Mouse (Mus musculus): ENCODE data around the gene 3110018I06Rik. TPM values are rescaled to one million over a fixed set of nuclear protein-coding genes. Genes with fewer than 3 reads are reported as not detected.

The 3110018I06Rik gene
- not detected for total RNA-seq (2021)
- long read RNA-seq, experiment 1 = 0 reads
- long read RNA-seq, experiment 2 = 0 reads

DNA sequence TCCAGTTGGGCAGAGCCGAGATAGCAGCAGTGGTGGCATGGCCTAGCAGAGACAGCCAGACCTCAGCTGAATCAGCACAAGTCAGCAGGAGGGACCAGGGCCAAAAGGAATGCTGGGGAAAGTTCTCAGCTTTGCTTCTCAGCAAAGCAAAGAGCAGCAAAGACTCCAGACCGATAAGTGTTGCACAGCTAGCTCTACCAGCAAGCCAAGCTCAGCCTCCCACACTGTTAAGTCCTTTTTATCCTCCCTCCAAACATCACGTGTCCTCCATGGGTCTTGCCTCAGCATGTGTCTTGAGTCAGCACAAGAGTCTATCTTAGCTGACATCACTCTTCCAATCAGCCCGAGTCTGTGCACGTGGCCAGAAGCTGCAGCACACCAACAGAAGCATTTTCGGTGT lies at the start of gene 3110018I06Rik:
Gene 3110018I06Rik (plus strand): TSS at position 262 of the 400 bp plus-strand sequence.
- no peak for TF ChIP-seq CTCF (IDR thresholded peaks at IDR 0.05)
- DNase-seq = no peak
- H3K4me3 ChIP-seq = no peak within 1 kb of the TSS
- H3K27ac ChIP-seq = no peak within 1 kb of the TSS
- intact Hi-C loops (cut with DNase I) = no loop called here

DNA sequence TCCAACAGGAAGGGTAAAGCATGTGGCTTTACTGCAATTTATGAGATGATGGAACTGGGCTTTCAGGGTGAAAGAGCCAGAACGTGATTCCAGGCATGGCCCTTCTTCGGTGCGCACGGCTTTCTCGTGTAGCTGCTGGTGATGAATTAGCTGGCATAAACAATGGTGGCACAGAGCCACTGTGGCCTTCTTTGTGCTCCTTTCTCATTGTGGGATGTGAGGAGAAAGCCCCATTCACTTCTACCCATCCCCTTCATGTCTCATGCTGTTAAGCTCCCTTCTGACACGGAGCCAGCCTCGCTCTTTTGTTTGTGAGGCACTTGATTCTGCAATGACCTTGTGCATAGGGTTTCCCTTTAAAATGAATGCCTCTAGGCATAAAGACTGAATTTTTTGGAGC lies 43.8 kb upstream of the 3110018I06Rik start:
- intact Hi-C loops (cut with DNase I) = no loop called here
- Histone ChIP-seq H3K4me3 (no peak overlapping the region), H3K27ac (no peak overlapping the region)
- no peak for TF ChIP-seq CTCF (IDR thresholded peaks at IDR 0.05)
- no peak for DNase-seq

DNA sequence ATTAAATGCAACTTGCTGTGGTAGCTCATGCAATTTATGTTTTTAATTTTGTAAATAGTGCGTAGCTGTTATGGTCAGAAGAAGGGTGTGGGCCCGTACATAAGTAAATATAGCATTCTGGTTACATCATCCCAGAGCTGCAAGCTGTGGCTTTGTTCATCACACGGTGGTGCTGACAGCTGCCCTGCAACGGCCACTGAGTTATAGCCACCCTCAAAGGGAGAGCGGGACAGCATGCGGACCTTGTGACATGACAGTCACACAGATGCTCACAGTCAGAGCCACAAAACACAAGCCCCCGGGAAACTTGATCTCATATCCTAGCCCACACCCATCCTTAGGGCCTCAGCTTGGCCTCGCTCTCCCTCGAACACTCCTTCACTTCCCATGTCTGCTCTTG lies 30.6 kb upstream of the 3110018I06Rik start:
- TF ChIP-seq CTCF (IDR thresholded peaks at IDR 0.05) = no peak
- intact Hi-C loops (cut with DNase I) = no loop called here
- DNase-seq = no peak
- H3K27ac ChIP-seq = no peak overlapping the region
- H3K4me3 ChIP-seq = no peak overlapping the region

DNA sequence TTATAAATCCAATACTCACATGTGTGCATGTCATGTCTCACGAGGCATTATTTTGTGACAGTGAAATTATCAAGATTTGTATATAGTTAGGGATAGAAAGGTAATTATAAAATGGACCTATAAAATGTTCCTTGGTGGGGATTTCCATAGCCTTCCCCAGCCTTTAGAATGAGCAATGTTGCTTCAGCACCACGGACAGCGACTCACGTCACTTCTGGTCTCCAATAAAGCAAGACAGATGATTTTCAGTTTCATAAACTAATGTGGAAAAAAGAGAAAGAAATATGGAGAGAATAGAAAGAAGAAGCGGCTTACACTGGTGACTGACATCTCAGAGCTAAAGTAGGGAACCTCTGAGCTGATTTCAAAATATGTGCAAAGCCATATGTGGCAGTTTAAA lies 23.7 kb upstream of the 3110018I06Rik start:
- intact Hi-C loops (cut with DNase I) = no loop called here
- peak; percentile 39 for DNase-seq
- Histone ChIP-seq H3K27ac (no peak overlapping the region), H3K4me3 (no peak overlapping the region)
- TF ChIP-seq CTCF (IDR thresholded peaks at IDR 0.05) = no peak

DNA sequence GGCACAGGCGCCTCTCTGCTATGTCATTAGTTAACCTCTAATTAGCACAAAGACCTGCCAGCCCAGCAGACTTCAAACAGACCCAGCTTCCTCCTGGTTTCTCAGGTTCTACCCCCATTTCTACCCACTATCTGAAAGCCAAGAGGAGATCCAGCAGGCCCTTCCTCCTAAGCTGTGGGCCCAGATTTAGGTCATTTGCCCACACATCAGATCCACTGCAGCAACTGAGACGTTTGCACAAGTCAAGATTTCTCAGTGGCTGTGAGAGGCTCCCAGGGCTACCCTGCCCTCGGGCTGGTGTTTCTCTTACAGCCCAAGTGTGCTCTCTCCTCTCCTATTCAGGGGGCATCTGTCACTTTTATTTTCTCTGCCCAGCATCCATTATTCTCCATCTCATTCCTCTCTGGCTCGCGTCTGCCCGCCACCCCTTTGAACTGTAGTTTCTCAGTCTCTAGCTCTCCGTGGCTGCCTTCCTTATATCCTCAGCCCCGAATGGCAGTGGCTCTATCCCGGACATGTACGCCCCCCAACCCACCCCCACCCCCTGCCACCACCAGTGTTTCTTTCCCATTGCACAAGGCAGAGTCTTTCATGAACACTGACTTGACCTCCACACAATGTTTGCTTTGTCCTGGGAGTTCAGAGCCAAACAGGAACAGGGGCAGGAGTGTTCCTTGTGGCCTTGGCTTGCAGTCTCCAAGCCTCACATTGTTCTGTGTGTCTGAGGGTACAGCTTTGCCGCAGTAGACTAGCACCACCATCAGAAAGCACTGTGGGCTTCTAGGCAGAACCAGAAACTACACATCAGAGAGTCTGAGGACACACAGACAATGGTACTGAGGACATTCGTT lies 11.8 kb upstream of the 3110018I06Rik start:
- intact Hi-C loops (cut with DNase I) = no loop called here
- TF ChIP-seq CTCF (IDR thresholded peaks at IDR 0.05) = no peak
- no peak for DNase-seq
- H3K27ac ChIP-seq = no peak overlapping the region
- H3K4me3 ChIP-seq = no peak overlapping the region

DNA sequence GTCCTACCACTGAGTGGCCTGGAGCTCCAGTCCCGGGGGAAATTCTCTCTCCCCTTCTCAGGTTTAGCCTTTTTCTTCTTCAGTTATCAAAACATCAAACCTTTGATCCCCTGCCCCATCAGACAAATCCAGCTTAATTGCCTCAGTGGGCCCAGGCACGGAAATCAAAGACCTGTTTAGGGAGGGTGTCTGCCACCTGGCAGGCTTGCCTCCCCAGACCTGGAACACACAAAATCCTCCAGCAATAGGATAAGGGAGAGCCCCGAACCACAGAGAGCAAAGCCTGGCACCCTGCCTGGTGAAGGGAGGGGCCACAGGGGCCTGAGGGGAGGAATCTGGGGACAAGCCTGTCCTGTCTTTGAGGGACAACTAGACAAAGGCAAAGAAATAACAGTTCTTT lies 9.1 kb upstream of the 3110018I06Rik start:
- no peak overlapping the region for H3K27ac ChIP-seq
- no peak for DNase-seq
- intact Hi-C loops (cut with DNase I) = no loop called here
- no peak overlapping the region for H3K4me3 ChIP-seq
- TF ChIP-seq CTCF (IDR thresholded peaks at IDR 0.05) = no peak

DNA sequence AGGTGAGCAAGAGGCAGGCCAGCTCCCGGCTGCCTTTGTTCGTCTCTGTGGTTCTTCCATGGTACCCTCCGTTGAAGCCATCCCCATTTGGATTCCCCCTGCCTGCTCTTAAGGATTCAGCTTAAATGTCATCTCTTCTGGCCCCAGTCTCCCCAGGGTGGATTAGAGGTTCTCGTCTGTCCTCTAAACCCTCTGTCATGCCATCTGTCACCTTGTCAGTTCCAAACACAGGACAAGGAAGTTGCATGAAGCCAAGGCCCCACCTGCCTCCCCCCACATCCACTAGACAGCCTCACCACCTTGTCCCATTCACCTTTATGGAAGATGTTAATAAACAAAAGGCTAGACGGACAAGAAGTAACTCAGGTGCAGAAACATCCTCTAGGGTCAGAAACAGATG lies 5.4 kb upstream of the 3110018I06Rik start:
- intact Hi-C loops (cut with DNase I) = no loop called here
- TF ChIP-seq CTCF (IDR thresholded peaks at IDR 0.05) = no peak
- Histone ChIP-seq H3K27ac (no peak overlapping the region), H3K4me3 (no peak overlapping the region)
- DNase-seq = no peak

DNA sequence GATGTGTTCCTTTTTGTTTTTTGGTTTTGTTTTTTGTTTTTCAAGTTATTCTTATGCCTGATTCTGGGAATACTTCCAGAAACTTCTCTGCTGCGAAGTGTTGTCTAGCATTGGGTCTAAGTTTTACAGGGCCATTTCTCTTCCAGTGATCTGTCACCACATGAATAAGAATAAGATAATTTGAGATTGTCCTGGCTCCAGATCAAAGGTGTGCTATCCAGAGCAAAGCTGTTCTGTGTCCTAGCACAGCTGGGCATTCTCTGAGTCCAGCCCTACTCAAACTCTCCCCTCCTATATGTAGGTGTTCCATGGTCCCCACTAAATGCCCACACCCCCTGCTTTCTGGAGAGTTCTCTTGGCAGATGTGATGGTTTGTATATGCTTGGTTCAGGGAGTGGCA lies 2.9 kb downstream of the 3110018I06Rik start:
- no peak for DNase-seq
- TF ChIP-seq CTCF (IDR thresholded peaks at IDR 0.05) = no peak
- Histone ChIP-seq H3K4me3 (no peak overlapping the region), H3K27ac (no peak overlapping the region)
- intact Hi-C loops (cut with DNase I) = no loop called here

DNA sequence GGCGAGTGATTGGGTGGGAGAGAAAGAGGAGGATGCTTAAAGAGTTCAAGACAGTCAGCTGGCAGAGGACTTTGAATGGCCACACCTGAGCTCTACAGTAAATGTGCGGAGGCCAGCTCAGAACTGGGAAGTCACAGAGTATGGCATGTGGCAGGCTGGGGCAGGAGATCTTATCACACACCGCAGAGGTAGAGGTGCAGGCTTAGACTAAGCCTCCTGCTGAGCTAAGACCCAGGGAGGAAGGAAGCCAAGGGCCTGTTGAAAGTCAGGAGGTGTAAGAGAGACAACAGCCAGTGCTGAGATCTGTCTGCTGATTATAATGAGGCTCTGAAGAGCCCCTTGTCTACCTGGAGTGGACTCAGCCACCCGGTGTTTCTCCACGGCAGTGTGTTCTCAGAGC lies 8.5 kb downstream of the 3110018I06Rik start:
- no peak for DNase-seq
- no peak overlapping the region for H3K27ac ChIP-seq
- no peak for TF ChIP-seq CTCF (IDR thresholded peaks at IDR 0.05)
- intact Hi-C loops (cut with DNase I) = no loop called here
- no peak overlapping the region for H3K4me3 ChIP-seq

DNA sequence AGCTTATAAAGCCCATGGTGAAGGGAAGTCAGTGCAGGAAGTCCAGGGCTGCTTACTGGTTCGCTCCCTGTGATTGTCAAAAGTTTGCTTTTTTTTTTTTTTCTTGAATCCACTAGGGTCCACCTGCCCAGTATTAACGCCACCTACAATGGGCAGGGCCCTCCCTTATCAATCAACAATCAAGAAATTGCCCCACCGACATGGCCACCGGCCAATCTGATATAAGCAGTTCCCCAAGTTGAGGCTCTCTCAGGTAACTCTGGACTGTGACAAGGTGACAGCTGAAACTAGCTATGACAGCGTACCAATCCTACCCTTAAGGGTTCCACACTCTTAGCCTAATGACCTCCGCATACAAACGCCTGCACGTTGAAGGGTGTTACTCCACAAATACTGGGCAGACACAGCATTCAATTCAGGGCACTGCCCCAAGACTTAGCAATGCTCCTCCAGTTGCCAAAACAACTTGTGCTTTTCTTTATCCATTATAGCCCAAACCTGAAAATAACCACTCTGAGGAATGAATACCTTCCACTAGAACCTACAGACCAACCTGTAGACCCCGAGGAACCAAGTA lies 21.3 kb downstream of the 3110018I06Rik start:
- no peak for DNase-seq
- Histone ChIP-seq H3K4me3 (no peak overlapping the region), H3K27ac (no peak overlapping the region)
- intact Hi-C loops (cut with DNase I) = no loop called here
- no peak for TF ChIP-seq CTCF (IDR thresholded peaks at IDR 0.05)

DNA sequence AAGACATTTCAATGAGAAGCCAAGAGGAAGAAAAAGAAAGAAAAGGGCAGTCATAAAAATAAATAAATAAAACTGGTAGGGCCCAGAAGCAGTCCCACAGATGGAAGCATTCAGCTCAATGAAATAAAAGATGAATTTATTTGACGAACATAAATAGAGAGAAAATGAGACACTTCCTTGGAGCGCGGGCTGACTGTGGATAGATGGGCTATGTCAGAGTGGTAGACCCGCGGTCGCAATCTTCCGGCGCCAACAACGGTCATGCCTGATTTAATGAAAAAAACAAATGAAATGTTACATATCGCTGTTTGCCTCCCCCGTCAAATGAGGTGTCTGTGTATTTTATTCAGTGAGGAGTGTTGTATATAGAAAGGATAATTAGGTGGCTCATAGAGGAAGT lies 22.7 kb downstream of the 3110018I06Rik start:
- TF ChIP-seq CTCF (IDR thresholded peaks at IDR 0.05) = no peak
- no peak overlapping the region for H3K4me3 ChIP-seq
- H3K27ac ChIP-seq = no peak overlapping the region
- DNase-seq = no peak
- intact Hi-C loops (cut with DNase I) = no loop called here

DNA sequence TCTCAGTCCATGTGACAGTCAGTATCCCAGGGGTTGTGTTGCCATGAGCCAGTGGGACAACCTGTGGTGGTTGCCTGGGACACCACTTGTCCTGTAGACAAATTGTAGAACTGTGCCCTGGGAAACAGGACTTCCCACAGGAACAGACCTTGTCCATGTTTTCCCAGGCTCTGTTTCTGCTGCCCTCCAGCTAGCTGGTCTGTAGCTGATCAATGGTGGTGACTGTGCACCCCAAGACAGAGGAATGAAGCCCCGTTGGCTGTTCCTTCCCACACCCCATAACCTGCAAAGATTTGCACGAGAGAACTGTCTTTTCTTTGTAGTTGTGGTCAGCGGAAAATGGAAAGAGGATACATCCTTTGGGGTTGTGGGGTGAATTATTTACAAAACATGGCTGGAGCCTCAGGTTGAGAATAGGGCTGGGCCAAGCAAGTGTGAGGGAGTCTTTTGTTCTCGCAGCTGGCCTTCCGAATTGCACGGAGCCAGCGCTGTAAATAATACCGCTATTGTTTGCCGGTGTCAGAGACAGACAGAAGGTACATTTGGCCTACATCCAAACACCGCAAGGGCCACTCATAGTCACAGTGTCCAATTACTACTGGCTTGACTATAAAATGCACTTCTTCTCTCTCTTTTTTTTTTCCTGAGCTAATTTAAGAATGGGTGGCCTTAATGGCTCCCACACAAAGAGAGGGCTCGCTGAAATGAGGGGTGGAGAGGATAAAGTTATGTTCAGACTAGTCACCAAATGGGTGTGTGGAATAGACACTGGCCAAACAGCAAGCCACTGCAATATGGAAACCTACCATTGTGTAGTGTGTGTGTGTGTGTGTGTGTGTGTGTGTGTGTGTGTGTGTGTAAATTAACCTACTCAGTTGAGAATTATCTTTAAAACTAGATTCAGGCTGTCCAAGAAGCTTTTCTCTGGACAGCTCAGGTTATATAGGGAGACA lies 28.1 kb downstream of the 3110018I06Rik start:
- intact Hi-C loops (cut with DNase I) = no loop called here
- H3K4me3 ChIP-seq = no peak overlapping the region
- TF ChIP-seq CTCF (IDR thresholded peaks at IDR 0.05) = no peak
- no peak for DNase-seq
- H3K27ac ChIP-seq = no peak overlapping the region

DNA sequence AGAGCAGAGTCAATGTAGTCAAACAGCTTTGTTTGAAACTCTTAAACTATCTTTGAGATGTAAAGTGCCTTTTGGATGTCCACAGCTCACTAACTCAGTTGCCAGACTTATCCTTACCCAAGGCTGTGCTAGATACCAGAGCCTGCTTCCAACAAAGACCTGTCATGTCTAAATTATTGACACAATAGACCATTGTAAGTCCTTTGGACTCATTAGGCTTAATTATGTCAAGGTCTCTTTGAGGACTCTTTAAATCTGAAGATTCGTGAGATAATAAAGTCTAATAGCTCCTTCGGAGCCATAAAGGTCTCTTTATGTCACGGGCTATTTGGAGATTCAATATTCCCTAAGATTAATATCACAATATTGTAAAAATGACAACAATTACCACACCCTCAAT lies 32.5 kb downstream of the 3110018I06Rik start:
- DNase-seq = no peak
- intact Hi-C loops (cut with DNase I) = no loop called here
- H3K4me3 ChIP-seq = no peak overlapping the region
- H3K27ac ChIP-seq = no peak overlapping the region
- no peak for TF ChIP-seq CTCF (IDR thresholded peaks at IDR 0.05)

All from gastrocnemius, adult 2 months (tissue).